Mouse (Mus musculus): ENCODE measurements around the gene Bri3. TPM values are rescaled to one million over a fixed set of nuclear protein-coding genes. Genes with fewer than 3 reads are reported as not detected.

Gene Bri3
- polyA plus RNA-seq (2014; fragmentation: Nextera tagmentation; extraction: Ambion mirVana) = 125 and 144 TPM in 2 replicates

DNA sequence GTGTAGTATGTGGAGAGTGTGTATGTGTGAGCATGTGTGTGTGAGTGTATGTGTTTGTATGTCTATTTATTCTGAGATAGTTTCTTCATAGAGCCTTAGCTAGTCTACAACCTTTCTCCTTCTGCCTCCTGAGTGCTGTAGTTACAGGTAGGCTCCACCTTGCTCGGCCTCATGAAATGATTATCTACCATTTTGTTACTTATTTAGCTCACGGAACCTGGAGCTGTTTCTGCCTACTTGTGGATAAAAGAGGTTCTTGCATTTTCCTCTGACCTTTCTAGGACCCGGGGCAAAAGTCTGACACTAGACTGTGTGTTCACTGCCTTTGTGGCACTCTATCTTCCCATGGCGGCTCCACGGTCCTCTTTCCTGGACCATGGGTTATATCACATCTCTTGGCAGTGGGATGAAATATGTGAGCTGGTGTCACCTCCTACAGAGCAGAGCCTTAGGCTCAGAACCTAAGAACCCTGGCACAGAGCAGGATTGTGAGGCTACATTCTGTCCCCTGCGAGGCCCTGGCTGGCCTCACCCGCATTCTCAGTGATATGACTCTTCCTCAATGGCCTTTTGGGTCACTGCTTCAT, at the start of gene Bri3:
Gene Bri3 (plus strand): TSS at position 537 of the 587 bp plus-strand sequence.
- no peaks in the 10 kb centered on the region for H3K9me3 ChIP-seq (ENCODE audit: control insufficient read depth, low read length)
- WGBS = 95% methylated on average over 7 of the region's 7 CpGs
- H3K4me1 ChIP-seq (ENCODE audit: control insufficient read depth, insufficient read depth, low read length) = no peaks in the 10 kb centered on the region
- H3K9ac ChIP-seq (replicated peaks; ENCODE audit: low read length) = no peak within 1 kb of the TSS
- no peak for ATAC-seq (ENCODE audit: low FRiP score, low TSS enrichment)
- H3K36me3 ChIP-seq (ENCODE audit: control insufficient read depth, insufficient read depth, low read length) = no peaks in the 10 kb centered on the region
- DNase-seq = no peak
- no peak within 1 kb of the TSS for H3K4me2 ChIP-seq (ENCODE audit: low read length)
- H3K27me3 ChIP-seq (ENCODE audit: control insufficient read depth, insufficient read depth, low read length) = no peaks in the 10 kb centered on the region
- H3K27ac ChIP-seq (replicated peaks; ENCODE audit: low read depth, low read length) = no peak within 1 kb of the TSS
- H3K4me3 ChIP-seq (replicated peaks; ENCODE audit: low read depth, low read length) = no peak within 1 kb of the TSS

DNA sequence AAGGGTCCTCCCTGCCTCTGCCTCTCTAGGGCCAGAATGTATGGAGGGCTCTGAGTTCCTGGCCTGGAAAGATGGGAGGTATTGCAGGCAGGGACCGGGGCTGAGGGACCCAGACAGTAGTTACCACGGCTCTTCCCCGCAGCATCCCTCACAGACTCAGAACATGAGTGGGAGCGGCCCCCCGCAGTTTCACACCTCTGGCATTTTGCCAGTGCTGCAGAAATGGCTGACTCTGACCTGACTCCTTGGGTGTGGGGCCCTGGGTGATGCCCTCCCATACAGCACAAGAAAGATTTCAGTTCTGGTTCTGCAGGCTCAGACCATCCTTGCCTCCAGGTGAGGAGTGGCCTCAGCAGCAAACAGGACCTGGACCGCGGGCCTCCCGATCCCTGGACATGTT, 48.7 kb upstream of the Bri3 start:
- no peak overlapping the region for H3K4me3 ChIP-seq (replicated peaks; ENCODE audit: low read depth, low read length)
- no peak overlapping the region for H3K27ac ChIP-seq (replicated peaks; ENCODE audit: low read depth, low read length)
- no peak overlapping the region for H3K9ac ChIP-seq (replicated peaks; ENCODE audit: low read length)
- ATAC-seq (ENCODE audit: low FRiP score, low TSS enrichment) (no peak), DNase-seq (no peak)
- H3K27me3 ChIP-seq (ENCODE audit: control insufficient read depth, insufficient read depth, low read length) = no peaks in the 10 kb centered on the region
- H3K9me3 ChIP-seq (ENCODE audit: control insufficient read depth, low read length) = no peaks in the 10 kb centered on the region
- 89% methylated on average over 8 of the region's 8 CpGs for WGBS
- no peak overlapping the region for H3K4me2 ChIP-seq (ENCODE audit: low read length)
- H3K4me1 ChIP-seq (ENCODE audit: control insufficient read depth, insufficient read depth, low read length) = peaks cover under 1% of the 10 kb centered on the region; the same call in 1 of the 2 replicates
- peaks cover 36% of the 10 kb centered on the region for H3K36me3 ChIP-seq (ENCODE audit: control insufficient read depth, insufficient read depth, low read length)

DNA sequence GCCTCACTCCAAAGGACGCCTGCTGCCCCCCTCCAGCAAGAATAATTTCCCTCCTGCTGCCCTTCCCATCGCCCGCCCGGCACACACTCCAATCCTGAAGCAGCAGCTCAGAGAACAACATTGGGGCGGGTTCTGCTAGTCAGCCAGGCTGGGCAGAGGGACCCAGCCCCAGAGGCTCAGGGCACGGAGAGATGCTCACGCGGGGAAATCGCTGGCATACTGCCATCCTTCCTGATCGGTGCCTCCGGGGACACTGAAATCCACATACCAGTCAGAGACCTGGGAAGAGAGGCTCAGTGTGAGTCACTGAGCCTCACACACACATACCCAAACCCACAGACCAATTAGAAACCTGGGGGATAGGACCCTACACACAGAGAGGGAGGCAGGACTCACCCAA, 43.6 kb upstream of the Bri3 start:
- no peak overlapping the region for H3K27ac ChIP-seq (replicated peaks; ENCODE audit: low read depth, low read length)
- H3K27me3 ChIP-seq (ENCODE audit: control insufficient read depth, insufficient read depth, low read length) = no peaks in the 10 kb centered on the region
- peaks cover 71% of the 10 kb centered on the region for H3K36me3 ChIP-seq (ENCODE audit: control insufficient read depth, insufficient read depth, low read length)
- no peak overlapping the region for H3K4me3 ChIP-seq (replicated peaks; ENCODE audit: low read depth, low read length)
- DNase-seq = no peak
- 0 out of 2 replicates have a peak, but pooled peaks cover 3% of the 10 kb centered on the region for H3K9me3 ChIP-seq (ENCODE audit: control insufficient read depth, low read length)
- H3K4me1 ChIP-seq (ENCODE audit: control insufficient read depth, insufficient read depth, low read length) = no peaks in the 10 kb centered on the region
- ATAC-seq (ENCODE audit: low FRiP score, low TSS enrichment) = no peak
- 79% methylated on average over 11 of the region's 11 CpGs for WGBS
- no peak overlapping the region for H3K9ac ChIP-seq (replicated peaks; ENCODE audit: low read length)
- no peak overlapping the region for H3K4me2 ChIP-seq (ENCODE audit: low read length)

DNA sequence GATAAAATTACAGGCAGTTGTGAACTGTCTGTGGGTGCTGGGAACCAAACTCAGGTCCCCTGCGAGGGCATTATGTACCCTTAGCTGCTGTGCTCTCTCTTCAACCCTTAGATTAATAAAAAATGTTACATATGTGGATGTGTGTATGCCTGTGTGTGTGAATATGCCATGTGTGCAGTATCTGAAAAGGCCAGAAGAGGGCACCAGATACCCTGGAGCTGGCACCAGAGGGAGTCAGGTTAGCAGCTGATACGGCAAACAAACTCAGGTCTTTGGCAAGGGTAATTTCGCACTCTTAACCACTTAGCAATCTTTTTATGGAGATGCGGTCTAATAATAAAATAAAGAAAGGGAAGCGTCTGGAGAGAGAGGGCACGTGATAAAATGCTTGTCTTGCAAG, 41.8 kb upstream of the Bri3 start:
- H3K9ac ChIP-seq (replicated peaks; ENCODE audit: low read length) = no peak overlapping the region
- no peaks in the 10 kb centered on the region for H3K4me1 ChIP-seq (ENCODE audit: control insufficient read depth, insufficient read depth, low read length)
- H3K27ac ChIP-seq (replicated peaks; ENCODE audit: low read depth, low read length) = no peak overlapping the region
- DNase-seq (no peak), ATAC-seq (ENCODE audit: low FRiP score, low TSS enrichment) (no peak)
- H3K36me3 ChIP-seq (ENCODE audit: control insufficient read depth, insufficient read depth, low read length) = peaks cover 85% of the 10 kb centered on the region
- H3K27me3 ChIP-seq (ENCODE audit: control insufficient read depth, insufficient read depth, low read length) = no peaks in the 10 kb centered on the region
- H3K9me3 ChIP-seq (ENCODE audit: control insufficient read depth, low read length) = 0 out of 2 replicates have a peak, but pooled peaks cover 3% of the 10 kb centered on the region
- H3K4me3 ChIP-seq (replicated peaks; ENCODE audit: low read depth, low read length) = no peak overlapping the region
- H3K4me2 ChIP-seq (ENCODE audit: low read length) = no peak overlapping the region
- 95% methylated on average over 6 of the region's 6 CpGs for WGBS

DNA sequence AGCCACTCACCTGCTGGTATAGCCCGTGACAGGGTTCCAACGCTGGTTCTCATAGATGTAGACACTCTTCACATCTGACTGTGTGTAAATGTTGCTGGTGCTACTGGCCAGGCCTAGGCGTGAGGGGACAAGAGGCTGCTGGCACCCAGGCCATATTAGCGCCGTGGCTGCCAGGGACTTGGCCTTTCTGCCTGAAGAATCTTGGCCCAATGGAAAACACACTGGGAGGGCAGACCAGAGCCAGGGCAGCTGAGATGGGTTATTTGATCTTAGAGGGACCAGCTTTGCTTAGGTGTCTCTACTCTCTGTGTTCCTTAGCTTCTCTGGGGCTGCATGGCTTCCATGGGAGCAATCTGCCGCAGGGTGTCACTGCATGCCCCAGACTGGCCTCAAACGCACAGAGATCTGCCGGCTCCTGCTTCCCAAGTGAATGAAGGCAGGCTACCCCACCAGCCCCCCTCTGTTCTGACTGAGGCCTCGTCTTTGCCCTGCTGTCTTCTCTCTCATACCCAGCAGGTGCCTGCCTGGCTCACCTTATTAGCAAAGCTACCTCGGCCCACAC, 40.8 kb upstream of the Bri3 start:
- Histone ChIP-seq H3K4me3 (replicated peaks; ENCODE audit: low read depth, low read length) (no peak overlapping the region), H3K27me3 (ENCODE audit: control insufficient read depth, insufficient read depth, low read length) (no peaks in the 10 kb centered on the region), H3K4me2 (ENCODE audit: low read length) (no peak overlapping the region), H3K9me3 (ENCODE audit: control insufficient read depth, low read length) (0 out of 2 replicates have a peak, but pooled peaks cover 3% of the 10 kb centered on the region), H3K9ac (replicated peaks; ENCODE audit: low read length) (no peak overlapping the region), H3K36me3 (ENCODE audit: control insufficient read depth, insufficient read depth, low read length) (peaks cover 89% of the 10 kb centered on the region), H3K4me1 (ENCODE audit: control insufficient read depth, insufficient read depth, low read length) (no peaks in the 10 kb centered on the region), H3K27ac (replicated peaks; ENCODE audit: low read depth, low read length) (no peak overlapping the region)
- 94% methylated on average over 10 of the region's 10 CpGs for WGBS
- DNase-seq = no peak
- no peak for ATAC-seq (ENCODE audit: low FRiP score, low TSS enrichment)

DNA sequence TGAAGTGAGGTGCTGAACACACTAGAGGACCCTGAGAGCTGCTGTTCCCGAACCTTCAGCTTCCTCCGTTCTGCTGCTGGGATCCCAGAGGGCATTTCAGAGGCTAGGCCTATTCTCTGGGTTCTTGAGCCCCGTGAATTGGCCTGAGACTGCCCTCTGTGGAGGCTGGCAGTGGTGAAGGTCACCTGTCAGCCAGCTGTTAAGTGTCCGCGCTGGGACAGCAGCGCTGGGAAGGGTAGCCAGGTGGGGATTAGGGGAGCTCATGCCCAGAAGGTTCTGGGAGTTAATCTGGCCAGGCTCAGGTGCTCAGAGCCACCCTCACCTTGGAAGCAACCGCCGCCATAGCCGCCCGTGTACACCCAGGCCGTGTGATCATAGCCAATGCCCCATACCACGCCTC, 39.9 kb upstream of the Bri3 start:
- no peaks in the 10 kb centered on the region for H3K27me3 ChIP-seq (ENCODE audit: control insufficient read depth, insufficient read depth, low read length)

DNA sequence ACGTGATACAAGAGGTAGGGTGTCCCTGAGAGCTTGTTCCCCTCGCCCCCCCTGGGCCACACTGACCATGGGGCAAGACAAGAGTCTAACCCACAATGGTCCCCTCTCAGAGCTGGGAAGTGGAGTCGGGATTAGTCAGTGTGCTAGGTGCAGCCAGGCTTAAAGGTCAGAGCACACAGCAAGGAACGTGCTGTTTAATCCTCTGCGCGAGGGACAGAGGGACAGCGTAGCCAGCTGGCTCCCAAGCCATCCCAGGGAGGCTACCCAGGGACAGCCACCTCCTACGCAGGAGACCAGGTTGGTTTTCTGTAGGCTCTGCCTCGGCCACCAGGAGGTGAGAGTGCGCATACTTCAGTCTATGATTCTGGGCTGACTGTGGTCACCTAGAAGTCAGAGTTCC, 39.3 kb upstream of the Bri3 start:
- ATAC-seq (ENCODE audit: low FRiP score, low TSS enrichment) = no peak
- H3K4me2 ChIP-seq (ENCODE audit: low read length) = no peak overlapping the region
- H3K4me1 ChIP-seq (ENCODE audit: control insufficient read depth, insufficient read depth, low read length) = no peaks in the 10 kb centered on the region
- H3K27me3 ChIP-seq (ENCODE audit: control insufficient read depth, insufficient read depth, low read length) = no peaks in the 10 kb centered on the region
- 57% methylated on average over 10 of the region's 10 CpGs for WGBS
- H3K9me3 ChIP-seq (ENCODE audit: control insufficient read depth, low read length) = 0 out of 2 replicates have a peak, but pooled peaks cover 3% of the 10 kb centered on the region
- H3K9ac ChIP-seq (replicated peaks; ENCODE audit: low read length) = no peak overlapping the region
- peaks cover 86% of the 10 kb centered on the region for H3K36me3 ChIP-seq (ENCODE audit: control insufficient read depth, insufficient read depth, low read length)
- DNase-seq = no peak
- H3K4me3 ChIP-seq (replicated peaks; ENCODE audit: low read depth, low read length) = no peak overlapping the region
- no peak overlapping the region for H3K27ac ChIP-seq (replicated peaks; ENCODE audit: low read depth, low read length)

More for the DNA sequence above, 39.9 kb upstream of the Bri3 start:
- H3K4me1 ChIP-seq (ENCODE audit: control insufficient read depth, insufficient read depth, low read length) = no peaks in the 10 kb centered on the region
- H3K36me3 ChIP-seq (ENCODE audit: control insufficient read depth, insufficient read depth, low read length) = peaks cover 85% of the 10 kb centered on the region
- ATAC-seq (ENCODE audit: low FRiP score, low TSS enrichment) (no peak), DNase-seq (no peak)
- 0 out of 2 replicates have a peak, but pooled peaks cover 3% of the 10 kb centered on the region for H3K9me3 ChIP-seq (ENCODE audit: control insufficient read depth, low read length)
- no peak overlapping the region for H3K9ac ChIP-seq (replicated peaks; ENCODE audit: low read length)
- no peak overlapping the region for H3K4me3 ChIP-seq (replicated peaks; ENCODE audit: low read depth, low read length)
- WGBS = 88% methylated on average over 12 of the region's 12 CpGs
- no peak overlapping the region for H3K27ac ChIP-seq (replicated peaks; ENCODE audit: low read depth, low read length)
- H3K4me2 ChIP-seq (ENCODE audit: low read length) = no peak overlapping the region

DNA sequence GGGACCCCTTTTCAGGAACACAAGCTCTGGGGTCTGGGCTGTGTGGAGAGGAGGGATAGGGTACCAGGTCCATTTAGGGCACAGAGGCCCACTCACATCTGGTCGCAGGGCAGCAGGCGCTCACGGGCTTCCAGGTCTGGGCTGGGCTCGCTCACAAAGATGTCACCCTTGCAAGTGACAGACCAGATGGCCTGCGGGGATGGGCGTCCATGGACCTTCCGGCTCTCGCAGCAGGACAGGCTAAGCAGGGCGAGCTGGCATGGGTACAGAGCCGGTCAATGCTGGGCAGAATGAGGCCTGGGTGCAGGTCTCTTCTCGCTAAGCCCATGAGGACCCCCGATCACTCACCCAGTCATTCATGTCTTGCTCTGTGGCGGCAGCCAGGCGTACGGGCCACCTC, 38.2 kb upstream of the Bri3 start:
- Histone ChIP-seq H3K4me2 (ENCODE audit: low read length) (no peak overlapping the region), H3K36me3 (ENCODE audit: control insufficient read depth, insufficient read depth, low read length) (peaks cover 89% of the 10 kb centered on the region), H3K4me1 (ENCODE audit: control insufficient read depth, insufficient read depth, low read length) (no peaks in the 10 kb centered on the region)

DNA sequence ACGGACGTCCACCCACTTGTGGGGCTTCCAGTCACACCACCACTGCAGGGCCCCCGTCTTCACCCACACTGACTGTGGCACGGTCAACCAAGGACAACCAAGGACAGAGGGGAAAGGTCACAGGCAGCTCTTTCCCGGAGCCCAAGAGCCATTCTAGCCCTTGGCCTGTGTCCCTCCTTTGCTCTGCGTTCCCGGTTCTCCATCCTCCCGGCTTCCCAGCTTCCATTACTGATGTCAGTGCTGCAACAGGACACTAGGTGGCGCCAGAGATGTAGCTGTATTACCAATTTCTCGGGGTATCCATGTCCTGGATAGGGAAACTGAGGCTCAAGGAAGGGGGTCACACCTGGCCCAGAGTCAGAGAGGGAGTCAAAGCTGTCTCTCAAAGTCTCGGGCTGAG, 36.8 kb upstream of the Bri3 start:
- no peak for ATAC-seq (ENCODE audit: low FRiP score, low TSS enrichment)
- WGBS = 45% methylated on average over 11 of the region's 11 CpGs
- peaks cover 91% of the 10 kb centered on the region for H3K36me3 ChIP-seq (ENCODE audit: control insufficient read depth, insufficient read depth, low read length)

More for the DNA sequence above, 38.2 kb upstream of the Bri3 start:
- 96% methylated on average over 15 of the region's 15 CpGs for WGBS
- Histone ChIP-seq H3K27ac (replicated peaks; ENCODE audit: low read depth, low read length) (no peak overlapping the region), H3K27me3 (ENCODE audit: control insufficient read depth, insufficient read depth, low read length) (no peaks in the 10 kb centered on the region), H3K9ac (replicated peaks; ENCODE audit: low read length) (no peak overlapping the region), H3K9me3 (ENCODE audit: control insufficient read depth, low read length) (0 out of 2 replicates have a peak, but pooled peaks cover 3% of the 10 kb centered on the region), H3K4me3 (replicated peaks; ENCODE audit: low read depth, low read length) (no peak overlapping the region)
- ATAC-seq (ENCODE audit: low FRiP score, low TSS enrichment) (no peak), DNase-seq (no peak)

More for the DNA sequence above, 36.8 kb upstream of the Bri3 start:
- no peak overlapping the region for H3K27ac ChIP-seq (replicated peaks; ENCODE audit: low read depth, low read length)
- H3K4me1 ChIP-seq (ENCODE audit: control insufficient read depth, insufficient read depth, low read length) = no peaks in the 10 kb centered on the region
- H3K9ac ChIP-seq (replicated peaks; ENCODE audit: low read length) = no peak overlapping the region
- H3K4me3 ChIP-seq (replicated peaks; ENCODE audit: low read depth, low read length) = no peak overlapping the region
- H3K9me3 ChIP-seq (ENCODE audit: control insufficient read depth, low read length) = 0 out of 2 replicates have a peak, but pooled peaks cover 2% of the 10 kb centered on the region
- DNase-seq = peak; percentile 78
- H3K27me3 ChIP-seq (ENCODE audit: control insufficient read depth, insufficient read depth, low read length) = no peaks in the 10 kb centered on the region
- no peak overlapping the region for H3K4me2 ChIP-seq (ENCODE audit: low read length)
